Mouse (Mus musculus) heart, embryonic 14.5 days (tissue): Measurements from ENCODE around the gene H2-Q4. TPM values are rescaled to one million over a fixed set of nuclear protein-coding genes. Genes with fewer than 3 reads are reported as not detected.
"Not testable (repeated sequence)": the region's sequence is repeated elsewhere in the genome, so short reads cannot be mapped to it uniquely, and the experiment has no call there.

Experiments
- ATAC-seq: fragments of 200-750 bp; cut with Nextera tagmentation; 2 replicates; pipeline ENCODE4 v1.8.0; 2017; ENCODE audit warnings: low read depth, moderate TSS enrichment; ENCODE audit not compliant: insufficient number of reproducible peaks, insufficient read depth, low FRiP score
- H3K27ac ChIP-seq, 2 experiments: fragments of 200-500 bp in 1 of 2; fragments of 300-500 bp in 1 of 2; sonication (generic) in 1 of 2; replicated peaks in 1 of 2; 2 replicates each; pipeline ENCODE4 v1.5.1; 2012 to 2014; ENCODE audit warnings: low read depth in 2 of 2, low read length in 2 of 2, control low read depth in 1 of 2, mild to moderate bottlenecking in 1 of 2, mixed read lengths in 1 of 2; ENCODE audit not compliant: control insufficient read depth in 1 of 2, insufficient read depth in 1 of 2
- H3K27me3 ChIP-seq: fragments of 300-500 bp; sonication (generic); 2 replicates; pipeline ENCODE4 v1.6.1; 2014; ENCODE audit warnings: mild to moderate bottlenecking, low read length, control low read depth; ENCODE audit not compliant: control insufficient read depth, insufficient read depth
- H3K36me3 ChIP-seq: fragments of 300-500 bp; sonication (generic); 2 replicates; pipeline ENCODE4 v1.6.1; 2014; ENCODE audit warnings: mild to moderate bottlenecking, control low read depth, low read length, mixed read lengths; ENCODE audit not compliant: control insufficient read depth, insufficient read depth
- H3K4me1 ChIP-seq, 2 experiments: fragments of 200-500 bp in 1 of 2; fragments of 300-500 bp in 1 of 2; sonication (generic) in 1 of 2; 2 replicates each; pipeline ENCODE4 v1.6.1; 2012 to 2014; ENCODE audit warnings: low read length in 2 of 2, control low read depth in 1 of 2, mixed read lengths in 1 of 2; ENCODE audit not compliant: control insufficient read depth in 2 of 2, insufficient read depth in 2 of 2
- H3K4me2 ChIP-seq: fragments of 300-500 bp; sonication (generic); 2 replicates; pipeline ENCODE4 v1.6.1; 2014; ENCODE audit warnings: mild to moderate bottlenecking, low read length
- H3K4me3 ChIP-seq, 2 experiments: fragments of 200-500 bp in 1 of 2; fragments of 300-500 bp in 1 of 2; sonication (generic) in 1 of 2; 2 replicates each; pipeline ENCODE4 v1.5.1; 2012 to 2014; ENCODE audit warnings: low read length in 2 of 2, mild to moderate bottlenecking in 2 of 2, control low read depth in 1 of 2, low read depth in 1 of 2, moderate library complexity in 1 of 2; ENCODE audit not compliant: control insufficient read depth in 1 of 2, insufficient read depth in 1 of 2
- H3K9ac ChIP-seq: fragments of 300-500 bp; sonication (generic); 2 replicates; pipeline ENCODE4 v1.6.1; 2014; ENCODE audit warnings: mild to moderate bottlenecking, low read length
- H3K9me3 ChIP-seq: fragments of 300-500 bp; sonication (generic); 2 replicates; pipeline ENCODE4 v1.6.1; 2016; ENCODE audit warnings: low read length, control low read depth; ENCODE audit not compliant: control insufficient read depth
- WGBS: fragments of 180-500 bp; shearing (Covaris S2); extraction: QIAGEN DNeasy Blood & Tissue Kit; methylation state at CpG from one replicate; pipeline ENCODE4 v1.1.7; 2014; 5-methylcytosine and 5-hydroxymethylcytosine counted together
- polyA plus RNA-seq: library from polyadenylated mRNA; unstranded; fragments of >200 nt; fragmentation: Nextera tagmentation; extraction: Ambion mirVana; gene quantifications from 2 replicates; pipeline ENCODE4 v1.2.1, GENCODE M21; 2014

The H2-Q4 gene
- polyA plus RNA-seq, 1 experiment from 2014 or later = 1.7 TPM

DNA sequence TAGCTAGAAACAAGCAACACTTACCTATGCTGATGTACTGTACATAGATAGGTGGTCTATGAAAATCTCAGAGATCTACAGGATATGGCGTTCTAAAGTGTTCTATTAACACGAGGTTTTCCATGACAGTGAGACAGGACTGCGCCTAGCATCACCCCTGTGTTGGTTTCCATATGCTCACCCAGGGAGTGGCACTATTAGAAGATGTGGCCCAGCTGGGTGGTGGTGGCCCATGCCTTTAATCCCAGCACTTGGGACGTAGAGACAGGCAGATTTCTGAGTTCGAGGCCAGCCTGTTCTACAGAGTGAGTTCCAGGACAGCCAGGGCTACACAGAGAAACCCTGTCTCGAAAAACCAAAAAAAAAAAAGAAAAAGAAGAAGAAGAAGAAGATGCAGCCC lies 51.3 kb downstream of the H2-Q4 start:
- not testable (repeated sequence) for H3K4me3 ChIP-seq, ATAC-seq

DNA sequence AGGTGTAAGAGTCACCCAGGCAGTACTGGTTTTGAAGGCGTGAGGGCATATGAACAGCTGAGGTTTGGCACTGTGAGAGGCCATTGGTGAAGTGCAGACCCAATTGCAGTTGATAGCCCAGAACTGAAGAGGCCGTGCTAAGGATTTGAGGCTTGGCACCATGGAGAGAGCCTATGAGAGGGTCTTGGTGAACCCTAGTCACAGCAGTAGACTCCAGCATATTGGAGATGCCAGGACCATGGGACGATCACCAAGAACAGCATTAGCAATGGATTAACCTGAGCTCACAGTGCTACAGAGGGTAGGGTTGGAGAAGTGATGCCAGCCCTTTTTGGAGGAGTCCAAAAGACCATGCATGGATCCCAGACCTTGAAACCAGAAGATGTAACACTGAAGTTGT lies 52.8 kb downstream of the H2-Q4 start:
- H3K4me2 ChIP-seq, H3K9me3 ChIP-seq, H3K9ac ChIP-seq, H3K36me3 ChIP-seq, H3K27ac ChIP-seq, H3K4me1 ChIP-seq, H3K27me3 ChIP-seq, H3K4me3 ChIP-seq, ATAC-seq: not testable (repeated sequence)
- WGBS = 75% methylated on average over 2 of the region's 3 CpGs

More for the DNA sequence above, 51.3 kb downstream of the H2-Q4 start:
- H3K27me3 ChIP-seq, H3K36me3 ChIP-seq, H3K4me1 ChIP-seq, H3K9ac ChIP-seq, H3K4me2 ChIP-seq, H3K9me3 ChIP-seq, H3K27ac ChIP-seq: not testable (repeated sequence)
- WGBS = 71% methylated on average over 6 of the region's 6 CpGs

DNA sequence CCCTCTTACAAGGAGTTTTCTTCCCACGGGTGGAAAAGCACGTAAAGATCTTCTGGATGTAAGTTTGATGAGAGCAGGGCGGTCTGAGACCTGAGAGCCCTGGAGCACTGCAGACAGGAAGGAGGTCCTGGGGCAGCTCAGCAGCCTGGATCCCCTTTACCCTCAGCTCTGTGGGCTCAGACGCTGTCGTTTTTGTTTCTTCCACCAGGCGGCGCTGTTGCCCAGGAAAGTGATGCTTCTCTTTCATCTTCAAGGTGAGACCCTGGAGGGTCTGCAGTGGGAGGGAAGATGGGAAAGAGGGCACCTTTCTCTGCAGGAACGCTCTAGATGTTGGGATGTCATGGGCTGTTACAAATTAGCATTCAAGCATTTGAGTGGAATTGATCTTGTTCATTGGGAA lies 55.4 kb downstream of the H2-Q4 start:
- H3K4me2 ChIP-seq, H3K9ac ChIP-seq, H3K36me3 ChIP-seq, H3K27me3 ChIP-seq, H3K4me3 ChIP-seq, H3K27ac ChIP-seq, H3K9me3 ChIP-seq, ATAC-seq, H3K4me1 ChIP-seq: not testable (repeated sequence)
- WGBS = 3% methylated on average over 8 of the region's 8 CpGs

Other genes starting within 250 kb of the H2-Q4 start
- gene Apom, start 247.6 kb upstream of the H2-Q4 start, polyA plus RNA-seq = 0.34 TPM in 1 of 2 replicates, not detected in the other
- gene Bag6, start 244.4 kb upstream of the H2-Q4 start, polyA plus RNA-seq = 63.3 and 68.6 TPM in 2 replicates
- gene Prrc2a, start 214.7 kb upstream of the H2-Q4 start, polyA plus RNA-seq = 81.9 and 138 TPM in 2 replicates
- 7.4 and 9.4 TPM in 2 replicates for gene Aif1, start 203.5 kb upstream of the H2-Q4 start, polyA plus RNA-seq
- gene Lst1, start 191.2 kb upstream of the H2-Q4 start, polyA plus RNA-seq = 9.5 and 11.2 TPM in 2 replicates
- gene Ltb, start 185.2 kb upstream of the H2-Q4 start, polyA plus RNA-seq = 0.40 and 0.61 TPM in 2 replicates
- gene Tnf, start 177.6 kb upstream of the H2-Q4 start, polyA plus RNA-seq = not detected in 2 replicates
- not detected in 2 replicates for gene Lta, start 174.3 kb upstream of the H2-Q4 start, polyA plus RNA-seq
- 0.69 TPM in 1 of 2 replicates, not detected in the other for gene Gm16181, start 158.8 kb upstream of the H2-Q4 start, polyA plus RNA-seq
- 10.7 and 14.3 TPM in 2 replicates for gene Atp6v1g2, start 146.0 kb upstream of the H2-Q4 start, polyA plus RNA-seq
- gene Nfkbil1, start 143.8 kb upstream of the H2-Q4 start, polyA plus RNA-seq = 3.1 and 4.2 TPM in 2 replicates
- 237 and 246 TPM in 2 replicates for gene Ddx39b, start 137.9 kb upstream of the H2-Q4 start, polyA plus RNA-seq
- gene H2-D1, start 116.9 kb upstream of the H2-Q4 start, polyA plus RNA-seq = 52.4 and 59.8 TPM in 2 replicates
- gene H2-Q1, start 59.2 kb upstream of the H2-Q4 start, polyA plus RNA-seq = 0.08 TPM in 1 of 2 replicates, not detected in the other
- 1.4 and 1.6 TPM in 2 replicates for gene H2-Q2, start 37.4 kb upstream of the H2-Q4 start, polyA plus RNA-seq
- gene H2-Q6, start 45.2 kb downstream of the H2-Q4 start, polyA plus RNA-seq = 0.09 and 0.22 TPM in 2 replicates
- 0.47 and 0.89 TPM in 2 replicates for gene H2-Q7, start 59.5 kb downstream of the H2-Q4 start, polyA plus RNA-seq
- 0.09 and 0.14 TPM in 2 replicates for gene H2-Q10, start 90.5 kb downstream of the H2-Q4 start, polyA plus RNA-seq
- gene Pou5f1, start 126.4 kb downstream of the H2-Q4 start, polyA plus RNA-seq = not detected in 2 replicates
- 52.8 and 55.9 TPM in 2 replicates for gene Tcf19, start 137.2 kb downstream of the H2-Q4 start, polyA plus RNA-seq
- 10.2 and 10.4 TPM in 2 replicates for gene Cchcr1, start 137.5 kb downstream of the H2-Q4 start, polyA plus RNA-seq
- 0.66 TPM in 1 of 2 replicates, not detected in the other for gene Psors1c2, start 153.6 kb downstream of the H2-Q4 start, polyA plus RNA-seq
- gene Cdsn, start 172.5 kb downstream of the H2-Q4 start, polyA plus RNA-seq = 0.50 and 0.57 TPM in 2 replicates
- not detected in 2 replicates for gene 2300002M23Rik, start 187.8 kb downstream of the H2-Q4 start, polyA plus RNA-seq
- not detected in 2 replicates for gene Sfta2, start 221.9 kb downstream of the H2-Q4 start, polyA plus RNA-seq
- gene Gm9573, start 247.0 kb downstream of the H2-Q4 start, polyA plus RNA-seq = not detected in 2 replicates